Mouse (Mus musculus) heart, embryonic 13.5 days (tissue): Measurements from ENCODE around the gene Slit3. TPM values are rescaled to one million over a fixed set of nuclear protein-coding genes. Genes with fewer than 3 reads are reported as not detected.
A peak's percentile ranks its signal among the peaks of the same experiment; 100 is the strongest.

ENCODE experiments used
- ATAC-seq: fragments of 200-750 bp; cut with Nextera tagmentation; 2 replicates; pipeline ENCODE4 v1.8.0; 2017; ENCODE audit warnings: moderate TSS enrichment; ENCODE audit not compliant: insufficient number of reproducible peaks, low FRiP score, low TSS enrichment; ENCODE audit errors: extremely low read depth
- H3K27ac ChIP-seq: fragments of 300-500 bp; sonication (generic); replicated peaks from 2 replicates; pipeline ENCODE4 v1.5.1; 2015; ENCODE audit warnings: moderate library complexity, mild to moderate bottlenecking, inconsistent platforms
- H3K27me3 ChIP-seq: fragments of 300-500 bp; sonication (generic); replicated peaks from 2 replicates; pipeline ENCODE4 v1.6.1; 2015; ENCODE audit warnings: mild to moderate bottlenecking, inconsistent platforms
- H3K36me3 ChIP-seq: fragments of 300-500 bp; sonication (generic); 2 replicates; pipeline ENCODE4 v1.6.1; 2015; ENCODE audit warnings: mild to moderate bottlenecking, inconsistent platforms
- H3K4me1 ChIP-seq: fragments of 300-500 bp; sonication (generic); 2 replicates; pipeline ENCODE4 v1.6.1; 2015; ENCODE audit warnings: inconsistent platforms
- H3K4me2 ChIP-seq: fragments of 300-500 bp; sonication (generic); 2 replicates; pipeline ENCODE4 v1.6.1; 2015; ENCODE audit warnings: inconsistent platforms, mild to moderate bottlenecking, moderate library complexity
- H3K4me3 ChIP-seq: fragments of 300-500 bp; sonication (generic); 2 replicates; pipeline ENCODE4 v1.5.1; 2015; ENCODE audit warnings: moderate library complexity, mild to moderate bottlenecking, inconsistent platforms
- H3K9ac ChIP-seq: fragments of 300-500 bp; sonication (generic); 2 replicates; pipeline ENCODE4 v1.6.1; 2015; ENCODE audit warnings: inconsistent platforms, mild to moderate bottlenecking, moderate library complexity
- H3K9me3 ChIP-seq: fragments of 300-500 bp; sonication (generic); 2 replicates; pipeline ENCODE4 v1.6.1; 2016; ENCODE audit warnings: inconsistent platforms
- WGBS: fragments of 180-500 bp; shearing (Covaris S2); methylation state at CpG from one replicate; pipeline ENCODE4 v1.1.7; 2015; ENCODE audit warnings: mixed read lengths; 5-methylcytosine and 5-hydroxymethylcytosine counted together
- polyA plus RNA-seq: library from polyadenylated mRNA; unstranded; fragments of >200 nt; fragmentation: Nextera tagmentation; extraction: Ambion mirVana; gene quantifications from 2 replicates; pipeline ENCODE4 v1.2.1, GENCODE M21; 2015

Slit3 gene
- polyA plus RNA-seq, 1 experiment from 2014 or later: 12.5 TPM

DNA sequence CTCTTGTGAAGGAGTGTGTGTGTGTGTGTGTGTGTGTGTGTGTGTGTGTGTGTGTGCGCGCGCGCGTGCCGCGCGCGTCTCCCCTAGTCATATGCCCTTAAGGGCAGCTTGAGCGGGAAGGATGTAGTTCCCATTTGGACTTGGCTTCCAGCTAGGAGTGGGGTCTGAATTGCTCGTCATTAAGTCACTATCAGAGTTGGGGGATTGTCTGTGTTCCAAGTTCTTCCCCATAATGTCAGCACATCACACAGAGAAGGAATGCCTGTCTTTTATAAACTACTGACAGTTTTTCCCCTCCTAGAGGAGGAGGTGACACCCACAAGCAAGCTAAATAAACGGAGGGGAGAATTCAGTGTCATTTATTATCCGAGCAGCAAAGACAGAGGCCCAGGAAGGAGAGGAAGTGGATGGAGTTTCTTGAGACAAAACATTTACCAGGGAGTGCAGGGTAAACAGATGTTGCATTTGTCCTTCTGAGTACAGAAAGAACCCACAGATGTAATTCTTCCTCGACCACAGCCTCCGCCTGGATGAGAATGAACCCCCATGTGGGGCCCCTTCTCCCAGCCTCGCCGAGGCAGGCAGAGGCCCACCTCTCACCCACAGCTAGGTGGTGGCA lies 3.6 kb downstream of the Slit3 start:
- peaks cover 36% of the 10 kb centered on the region for H3K27me3 ChIP-seq
- peak overlapping the region; percentile 77; the same call in 1 of the 2 replicates for H3K4me3 ChIP-seq
- H3K9me3 ChIP-seq: no peaks in the 10 kb centered on the region
- 0 out of 2 replicates have a peak overlapping the region, but pooled peaks have one; percentile 21 for H3K27ac ChIP-seq
- H3K9ac ChIP-seq: no peak overlapping the region
- ATAC-seq: no peak
- no peaks in the 10 kb centered on the region for H3K36me3 ChIP-seq
- WGBS: 53% methylated on average over 16 of the region's 17 CpGs
- peak overlapping the region; percentile 94 for H3K4me2 ChIP-seq
- H3K4me1 ChIP-seq: peaks cover 41% of the 10 kb centered on the region

DNA sequence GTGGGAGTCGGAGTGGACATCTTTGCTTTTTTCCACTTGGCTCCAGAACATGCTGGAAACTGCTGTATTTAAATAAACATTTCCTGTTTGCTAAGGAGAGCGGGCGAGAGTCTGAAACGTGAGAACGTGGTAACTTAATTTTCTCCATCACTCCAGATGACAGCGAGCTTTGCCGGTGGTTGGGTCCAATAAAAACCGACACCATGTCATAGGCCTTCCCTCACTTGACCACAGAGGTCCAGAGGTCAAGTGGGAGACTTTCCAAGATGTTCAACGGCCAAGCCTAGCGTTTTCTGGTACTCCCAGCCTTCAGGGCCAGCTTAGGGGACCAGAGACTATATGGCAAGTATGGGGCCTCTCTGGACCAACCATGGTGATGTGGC lies 4.1 kb downstream of the Slit3 start:
- ATAC-seq: no peak
- WGBS: 44% methylated on average over 10 of the region's 10 CpGs
- H3K4me3 ChIP-seq: no peak overlapping the region

DNA sequence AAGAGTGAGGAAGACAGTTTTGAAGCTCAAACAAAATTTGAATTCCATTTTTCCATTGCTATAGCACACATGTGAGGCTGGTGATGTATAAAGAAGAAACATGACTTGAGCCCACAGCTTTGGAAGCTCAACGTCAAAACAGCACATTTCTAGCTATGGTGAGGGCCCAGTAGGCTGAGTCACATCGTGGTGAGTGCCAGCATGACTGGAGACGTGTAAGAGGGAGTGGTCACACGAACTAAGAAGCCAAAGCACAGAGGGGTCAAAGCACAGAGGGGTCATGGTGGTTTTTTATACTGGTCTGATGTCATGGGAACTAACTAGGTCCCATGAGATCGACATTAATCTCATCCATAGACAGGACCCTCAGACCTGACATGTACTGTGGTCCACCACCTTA lies 10.7 kb downstream of the Slit3 start:
- no peaks in the 10 kb centered on the region for H3K4me1 ChIP-seq
- ATAC-seq: no peak; the same call in 1 of the 2 replicates

More for the DNA sequence above, 4.1 kb downstream of the Slit3 start:
- H3K9me3 ChIP-seq: no peaks in the 10 kb centered on the region
- H3K27ac ChIP-seq: 0 out of 2 replicates have a peak overlapping the region, but pooled peaks have one; percentile 21
- H3K36me3 ChIP-seq: no peaks in the 10 kb centered on the region
- peaks cover 36% of the 10 kb centered on the region for H3K4me1 ChIP-seq
- H3K9ac ChIP-seq: no peak overlapping the region
- H3K4me2 ChIP-seq: 0 out of 2 replicates have a peak overlapping the region, but pooled peaks have one; percentile 94
- H3K27me3 ChIP-seq: peaks cover 35% of the 10 kb centered on the region

DNA sequence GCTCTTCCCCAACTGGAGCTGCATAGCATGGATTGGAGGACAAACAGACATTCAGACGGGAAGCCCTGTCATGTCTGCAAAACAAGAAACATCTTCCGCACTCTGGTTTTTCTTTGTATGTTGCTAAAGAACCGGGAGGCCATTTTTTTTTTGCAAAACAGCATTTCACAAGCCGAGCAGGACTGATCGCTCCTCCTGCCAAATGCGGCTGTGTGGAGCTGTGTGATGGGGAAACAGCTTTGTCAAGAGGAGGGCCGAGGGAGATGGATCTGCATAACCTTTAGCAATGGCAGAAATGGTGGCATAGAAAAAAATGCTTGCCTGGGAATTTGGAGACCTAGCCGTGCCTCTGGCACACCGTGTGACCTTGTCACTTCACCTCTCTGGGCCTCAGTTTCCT lies 15.6 kb downstream of the Slit3 start:
- no peak for ATAC-seq
- Histone ChIP-seq H3K27me3 (no peaks in the 10 kb centered on the region), H3K36me3 (no peaks in the 10 kb centered on the region), H3K4me1 (no peaks in the 10 kb centered on the region), H3K4me2 (no peak overlapping the region), H3K27ac (no peak overlapping the region), H3K4me3 (no peak overlapping the region), H3K9ac (no peak overlapping the region), H3K9me3 (no peaks in the 10 kb centered on the region)
- 83% methylated on average over 9 of the region's 9 CpGs for WGBS

More for the DNA sequence above, 10.7 kb downstream of the Slit3 start:
- Histone ChIP-seq H3K4me3 (no peak overlapping the region), H3K36me3 (no peaks in the 10 kb centered on the region), H3K27ac (no peak overlapping the region), H3K9ac (no peak overlapping the region), H3K27me3 (no peaks in the 10 kb centered on the region), H3K9me3 (no peaks in the 10 kb centered on the region), H3K4me2 (no peak overlapping the region)
- WGBS: 74% methylated on average over 5 of the region's 5 CpGs

DNA sequence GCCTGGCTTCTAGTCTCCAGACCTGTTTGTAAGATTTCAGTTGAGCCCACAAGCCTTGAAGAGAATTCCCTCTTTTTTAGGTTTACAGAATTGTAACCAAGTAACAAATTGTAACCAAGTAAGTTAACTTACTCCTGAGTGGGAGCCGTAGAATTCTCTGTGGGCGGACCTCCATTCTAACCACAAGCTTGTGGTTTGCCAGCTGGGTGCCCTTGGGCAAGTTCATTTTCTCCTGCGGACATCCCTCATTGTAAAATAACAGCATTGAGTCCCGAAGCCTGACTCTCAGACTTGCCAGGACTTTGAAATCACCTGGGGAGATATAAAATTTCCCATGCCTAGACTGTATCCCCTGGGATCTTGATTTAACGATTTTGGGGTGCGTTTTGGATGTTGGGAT lies 19.1 kb downstream of the Slit3 start:
- H3K9ac ChIP-seq: no peak overlapping the region
- H3K9me3 ChIP-seq: no peaks in the 10 kb centered on the region
- H3K4me2 ChIP-seq: no peak overlapping the region
- no peaks in the 10 kb centered on the region for H3K36me3 ChIP-seq
- no peaks in the 10 kb centered on the region for H3K27me3 ChIP-seq
- WGBS: 86% methylated on average over 6 of the region's 6 CpGs
- H3K27ac ChIP-seq: no peak overlapping the region
- no peak for ATAC-seq
- H3K4me1 ChIP-seq: peaks cover 5% of the 10 kb centered on the region
- no peak overlapping the region for H3K4me3 ChIP-seq

DNA sequence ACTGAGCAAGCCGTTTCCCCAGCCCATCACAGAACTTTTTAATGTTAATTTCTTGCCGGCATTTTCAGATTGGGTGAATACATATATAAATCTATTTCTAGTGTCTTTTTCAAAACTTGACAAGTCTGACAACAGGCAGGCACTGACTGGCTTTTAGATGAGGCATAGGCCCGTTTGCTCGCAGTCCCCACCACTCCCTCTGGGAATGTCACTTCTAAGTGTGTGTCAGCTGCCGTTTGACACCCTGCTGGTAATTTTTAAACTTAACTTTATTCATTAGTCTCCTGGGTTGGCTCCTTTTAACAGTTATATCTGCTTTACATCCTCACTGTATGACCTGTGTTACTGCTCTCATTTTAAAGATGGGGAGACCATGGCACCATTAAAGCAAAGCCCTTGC lies 21.2 kb downstream of the Slit3 start:
- H3K4me3 ChIP-seq: no peak overlapping the region
- H3K9me3 ChIP-seq: no peaks in the 10 kb centered on the region
- H3K4me2 ChIP-seq: no peak overlapping the region
- H3K4me1 ChIP-seq: peaks cover 5% of the 10 kb centered on the region
- H3K27me3 ChIP-seq: no peaks in the 10 kb centered on the region
- no peak overlapping the region for H3K9ac ChIP-seq
- no peaks in the 10 kb centered on the region for H3K36me3 ChIP-seq
- no peak overlapping the region for H3K27ac ChIP-seq
- no peak for ATAC-seq
- WGBS: 62% methylated on average over 5 of the region's 5 CpGs

DNA sequence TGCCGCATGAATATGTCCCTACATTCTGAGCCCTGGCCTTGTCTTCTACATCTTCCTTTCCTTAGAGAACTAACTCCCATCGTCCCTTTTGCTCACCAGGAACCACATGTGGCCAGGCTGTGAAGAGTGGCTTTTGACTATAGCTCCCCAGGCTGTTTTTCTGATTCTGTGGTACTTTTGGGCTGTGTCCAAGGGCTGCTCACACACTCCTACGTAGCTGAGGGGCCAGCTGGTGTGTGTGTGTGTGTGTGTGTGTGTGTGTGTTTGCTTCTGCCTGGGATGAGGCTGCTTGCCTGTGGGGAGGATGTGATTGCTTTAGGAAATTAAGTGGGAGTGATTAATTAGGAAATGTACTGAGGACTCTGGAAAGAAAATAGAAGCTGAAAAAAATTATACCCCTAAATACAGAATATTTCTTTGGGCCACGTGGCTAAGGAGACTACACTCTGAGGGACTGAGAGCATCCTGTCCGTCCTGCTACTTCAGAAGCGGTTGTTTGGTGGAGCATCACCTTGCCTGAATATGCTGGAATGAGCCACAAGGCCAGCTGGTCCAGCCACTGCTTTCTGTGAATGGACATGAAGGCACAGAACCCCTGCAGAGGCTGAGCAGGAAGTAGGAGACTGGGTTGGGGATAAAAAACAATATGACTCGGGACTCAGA lies 21.8 kb downstream of the Slit3 start:
- no peak overlapping the region for H3K4me3 ChIP-seq
- H3K9me3 ChIP-seq: no peaks in the 10 kb centered on the region
- no peak overlapping the region for H3K9ac ChIP-seq
- WGBS: 63% methylated on average over 7 of the region's 7 CpGs
- no peaks in the 10 kb centered on the region for H3K27me3 ChIP-seq
- H3K27ac ChIP-seq: no peak overlapping the region
- H3K4me1 ChIP-seq: peaks cover 5% of the 10 kb centered on the region
- no peak overlapping the region for H3K4me2 ChIP-seq
- H3K36me3 ChIP-seq: no peaks in the 10 kb centered on the region
- ATAC-seq: no peak

DNA sequence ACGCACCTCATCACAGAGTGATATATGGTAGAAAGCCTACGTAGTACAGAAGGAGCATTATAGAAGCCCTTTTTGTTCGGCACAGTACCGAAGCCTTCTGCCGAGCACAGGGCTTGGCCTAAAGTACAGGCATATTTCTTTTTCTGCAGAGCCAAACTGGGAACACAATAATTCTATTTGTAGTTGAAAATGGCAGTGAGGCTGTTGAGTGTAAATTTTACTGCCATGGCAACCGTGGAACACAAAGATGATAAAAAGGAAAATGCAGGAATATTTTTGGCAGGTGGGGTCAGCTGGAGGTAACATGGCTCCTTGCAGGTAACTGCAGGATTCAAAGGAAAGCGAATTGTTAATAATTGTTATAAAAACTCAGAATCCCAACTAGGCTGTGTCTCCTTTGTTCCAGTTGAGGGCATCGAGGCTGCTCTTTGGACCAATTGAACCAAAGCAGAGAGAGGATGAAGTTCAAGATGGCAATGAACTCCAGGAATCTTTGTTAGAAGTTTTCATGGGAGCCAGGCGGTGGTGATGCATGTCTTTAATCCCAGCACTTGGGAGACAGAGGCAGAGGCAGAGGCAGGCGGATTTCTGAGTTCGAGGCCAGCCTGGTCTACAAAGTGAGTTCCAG lies 26.9 kb downstream of the Slit3 start:
- Histone ChIP-seq H3K4me3 (no peak overlapping the region), H3K36me3 (no peaks in the 10 kb centered on the region), H3K4me1 (peaks cover 1% of the 10 kb centered on the region), H3K27ac (no peak overlapping the region), H3K9ac (no peak overlapping the region), H3K27me3 (no peaks in the 10 kb centered on the region), H3K9me3 (no peaks in the 10 kb centered on the region), H3K4me2 (no peak overlapping the region)
- no peak for ATAC-seq
- 84% methylated on average over 11 of the region's 11 CpGs for WGBS

DNA sequence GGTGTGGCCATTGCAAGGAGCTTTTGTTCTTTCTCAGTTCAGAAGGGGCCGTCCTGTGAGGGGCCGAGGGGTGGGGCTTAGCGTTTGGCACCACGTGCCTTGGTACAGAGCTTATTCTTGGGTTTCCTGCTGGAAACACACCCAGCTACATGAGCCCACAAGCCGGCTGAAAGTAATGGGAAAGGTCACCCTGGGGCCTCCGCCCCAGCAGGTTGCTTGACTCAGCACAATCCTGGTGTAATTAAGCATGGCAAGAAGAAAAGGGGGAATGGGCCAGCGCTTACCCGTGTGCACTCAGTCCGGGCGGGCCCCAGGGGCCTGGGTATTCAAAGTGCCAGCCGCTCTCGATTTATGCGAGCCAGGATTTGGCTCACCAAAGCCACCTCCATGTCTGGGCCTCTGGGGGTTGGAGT lies 30.5 kb downstream of the Slit3 start:
- Histone ChIP-seq H3K27ac (no peak overlapping the region), H3K4me3 (no peak overlapping the region), H3K9me3 (no peaks in the 10 kb centered on the region), H3K9ac (no peak overlapping the region), H3K27me3 (no peaks in the 10 kb centered on the region), H3K4me2 (no peak overlapping the region), H3K4me1 (peaks cover 26% of the 10 kb centered on the region), H3K36me3 (no peaks in the 10 kb centered on the region)
- 69% methylated on average over 13 of the region's 13 CpGs for WGBS
- no peak for ATAC-seq

DNA sequence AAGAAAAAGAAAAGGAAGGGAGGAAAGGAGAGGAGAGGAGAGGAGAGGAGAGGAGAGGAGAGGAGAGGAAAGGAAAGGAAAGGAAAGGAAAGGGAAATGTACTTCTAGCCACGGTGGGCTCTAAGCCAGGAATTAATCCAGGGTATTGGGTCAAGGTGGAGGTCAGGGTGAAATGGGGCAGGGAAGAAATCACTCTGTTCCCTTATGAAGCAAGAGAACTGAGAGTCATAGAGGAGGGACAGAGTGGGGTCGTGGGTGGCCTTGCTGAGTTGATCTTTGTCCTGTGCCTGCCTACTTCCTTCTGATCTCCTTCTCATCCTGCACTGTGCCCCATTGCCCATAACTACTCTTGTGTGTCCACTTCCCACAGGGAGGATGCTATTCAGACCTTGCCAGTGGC lies 31.9 kb downstream of the Slit3 start:
- H3K27ac ChIP-seq: 0 out of 2 replicates have a peak overlapping the region, but pooled peaks have one; percentile 17
- H3K27me3 ChIP-seq: no peaks in the 10 kb centered on the region
- peak overlapping the region; percentile 22; the same call in 1 of the 2 replicates for H3K4me2 ChIP-seq
- 62% methylated on average over 2 of the region's 2 CpGs for WGBS
- no peaks in the 10 kb centered on the region for H3K36me3 ChIP-seq
- no peak for ATAC-seq
- H3K4me3 ChIP-seq: no peak overlapping the region
- H3K4me1 ChIP-seq: peaks cover 26% of the 10 kb centered on the region
- H3K9ac ChIP-seq: no peak overlapping the region
- H3K9me3 ChIP-seq: no peaks in the 10 kb centered on the region

DNA sequence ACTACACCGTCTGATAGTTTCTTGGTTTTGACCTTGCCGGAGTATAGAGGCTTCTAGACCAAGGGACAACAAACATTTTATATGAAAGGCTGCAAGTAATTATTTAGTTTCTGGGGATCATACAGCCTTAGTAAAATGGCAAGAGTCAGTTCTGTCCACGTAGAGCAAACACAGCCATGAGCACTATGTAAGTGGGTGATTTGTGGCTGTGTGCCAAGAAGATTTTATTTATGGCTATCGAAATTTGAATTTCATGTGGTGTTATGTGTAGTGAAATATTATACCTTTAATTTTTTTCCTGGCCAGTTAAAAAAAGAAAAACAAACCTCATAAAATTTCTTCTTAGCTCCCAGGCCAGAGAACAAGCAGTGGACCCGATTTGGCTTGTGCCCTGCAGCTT lies 33.4 kb downstream of the Slit3 start:
- no peak for ATAC-seq
- H3K36me3 ChIP-seq: no peaks in the 10 kb centered on the region

More for the DNA sequence above, 33.4 kb downstream of the Slit3 start:
- Histone ChIP-seq H3K9ac (no peak overlapping the region), H3K4me3 (no peak overlapping the region), H3K4me2 (no peak overlapping the region), H3K27ac (no peak overlapping the region), H3K27me3 (no peaks in the 10 kb centered on the region), H3K9me3 (no peaks in the 10 kb centered on the region), H3K4me1 (peaks cover 26% of the 10 kb centered on the region)
- WGBS: 77% methylated on average over 5 of the region's 5 CpGs
